Mouse (Mus musculus) lung, adult 2 months (tissue): ENCODE data around the gene Tlr9.

Source experiments
- CTCF ChIP-seq: fragments of 200-500 bp; IDR thresholded peaks from 2 replicates; pipeline ENCODE4 v1.5.1; 2011; ENCODE audit warnings: mild to moderate bottlenecking, low read length, control low read depth; ENCODE audit not compliant: insufficient read depth
- POLR2A ChIP-seq: fragments of 200-500 bp; IDR thresholded peaks from 2 replicates; pipeline ENCODE4 v1.6.1; 2011; ENCODE audit warnings: low read depth, mild to moderate bottlenecking, control low read depth, low read length, borderline replicate concordance; ENCODE audit errors: extremely low read depth

GRCm38 (mm10) chr9:106232956-106233355, 10.6 kb downstream of the Tlr9 start:
- TF ChIP-seq CTCF (no peak), POLR2A (no peak)
